Mouse (Mus musculus) G1E (cell line): Measurements from ENCODE around the gene Slc30a7.

Source experiments
- CTCF ChIP-seq: IDR thresholded peaks from 2 replicates; pipeline ENCODE4 v1.5.1; 2012; ENCODE audit warnings: low read depth, low read length, inconsistent platforms, mixed read lengths
- GATA1 ChIP-seq: IDR thresholded peaks from 2 replicates; pipeline ENCODE4 v1.6.1; 2012; ENCODE audit warnings: borderline replicate concordance, low read length, inconsistent platforms, mixed read lengths
- GATA2 ChIP-seq: IDR thresholded peaks from 2 replicates; pipeline ENCODE4 v1.6.1; 2012; ENCODE audit warnings: low read depth, low read length, inconsistent platforms, borderline replicate concordance

GRCm38 (mm10) chr3:115979000-115979399 is 28.2 kb downstream of the Slc30a7 start:
- TF ChIP-seq CTCF (no peak), GATA2 (no peak), GATA1 (no peak)
